Mouse (Mus musculus) limb, embryonic 14.5 days (tissue): Measurements from ENCODE around the gene Akr1b3. TPM values are rescaled to one million over a fixed set of nuclear protein-coding genes. Genes with fewer than 3 reads are reported as not detected.

Experiments
- ATAC-seq: fragments of 200-750 bp; cut with Nextera tagmentation; 2 replicates; pipeline ENCODE4 v1.8.0; 2017; ENCODE audit warnings: low read depth, moderate number of reproducible peaks, moderate TSS enrichment; ENCODE audit not compliant: low FRiP score
- DNase-seq: peaks from one replicate; pipeline ENCODE4 v3.0.0-alpha.2; 2015; ENCODE audit warnings: low spot score
- H3K27ac ChIP-seq: fragments of 300-500 bp; sonication (generic); replicated peaks from 2 replicates; pipeline ENCODE4 v1.5.1; 2014; ENCODE audit warnings: low read depth, mild to moderate bottlenecking, low read length, moderate library complexity, mixed read lengths
- H3K27me3 ChIP-seq: fragments of 300-500 bp; sonication (generic); 2 replicates; pipeline ENCODE4 v1.6.1; 2014; ENCODE audit warnings: low read length, mixed read lengths; ENCODE audit not compliant: control insufficient read depth, insufficient read depth
- H3K36me3 ChIP-seq: fragments of 300-500 bp; sonication (generic); 2 replicates; pipeline ENCODE4 v1.6.1; 2014; ENCODE audit warnings: mild to moderate bottlenecking, low read length, moderate library complexity, mixed read lengths; ENCODE audit not compliant: control insufficient read depth, insufficient read depth
- H3K4me1 ChIP-seq: fragments of 300-500 bp; sonication (generic); 2 replicates; pipeline ENCODE4 v1.6.1; 2014; ENCODE audit warnings: antibody characterized with exemption, low read length, mixed read lengths; ENCODE audit not compliant: control insufficient read depth, insufficient read depth
- H3K4me2 ChIP-seq: fragments of 300-500 bp; sonication (generic); replicated peaks from 2 replicates; pipeline ENCODE4 v1.6.1; 2014; ENCODE audit warnings: low read depth, mild to moderate bottlenecking, low read length, moderate library complexity; ENCODE audit not compliant: severe bottlenecking
- H3K4me3 ChIP-seq: fragments of 300-500 bp; sonication (generic); replicated peaks from 2 replicates; pipeline ENCODE4 v1.5.1; 2014; ENCODE audit warnings: low read length
- H3K9ac ChIP-seq: fragments of 300-500 bp; sonication (generic); 2 replicates; pipeline ENCODE4 v1.6.1; 2014; ENCODE audit warnings: mild to moderate bottlenecking, low read depth, low read length, moderate library complexity; ENCODE audit not compliant: severe bottlenecking
- H3K9me3 ChIP-seq: fragments of 300-500 bp; sonication (generic); 2 replicates; pipeline ENCODE4 v1.6.1; 2016; ENCODE audit warnings: low read length; ENCODE audit not compliant: control insufficient read depth
- POLR2A ChIP-seq: fragments of 200-500 bp; IDR thresholded peaks from 2 replicates; pipeline ENCODE4 v1.8.0; 2012; ENCODE audit warnings: inconsistent platforms, mild to moderate bottlenecking, moderate library complexity, borderline replicate concordance; ENCODE audit not compliant: insufficient read depth, insufficient read length; ENCODE audit errors: extremely low read depth
- WGBS: fragments of 180-500 bp; shearing (Covaris S2); extraction: QIAGEN DNeasy Blood & Tissue Kit; methylation state at CpG from one replicate; pipeline ENCODE4 v1.1.7; 2014; 5-methylcytosine and 5-hydroxymethylcytosine counted together
- polyA plus RNA-seq, 2 experiments: library from polyadenylated mRNA; depleted of rRNA in 1 of 2; stranded (reverse) in 1 of 2; unstranded in 1 of 2; fragments of >200 nt; fragmentation: Nextera tagmentation in 1 of 2; extraction: Ambion mirVana in 1 of 2; gene quantifications; 2 replicates each; pipeline versions ENCODE4 v1.2.1 to v1.2.3; 2012 to 2014

Akr1b3 gene
- polyA plus RNA-seq, 2 experiments = 133 to 174 TPM

DNA sequence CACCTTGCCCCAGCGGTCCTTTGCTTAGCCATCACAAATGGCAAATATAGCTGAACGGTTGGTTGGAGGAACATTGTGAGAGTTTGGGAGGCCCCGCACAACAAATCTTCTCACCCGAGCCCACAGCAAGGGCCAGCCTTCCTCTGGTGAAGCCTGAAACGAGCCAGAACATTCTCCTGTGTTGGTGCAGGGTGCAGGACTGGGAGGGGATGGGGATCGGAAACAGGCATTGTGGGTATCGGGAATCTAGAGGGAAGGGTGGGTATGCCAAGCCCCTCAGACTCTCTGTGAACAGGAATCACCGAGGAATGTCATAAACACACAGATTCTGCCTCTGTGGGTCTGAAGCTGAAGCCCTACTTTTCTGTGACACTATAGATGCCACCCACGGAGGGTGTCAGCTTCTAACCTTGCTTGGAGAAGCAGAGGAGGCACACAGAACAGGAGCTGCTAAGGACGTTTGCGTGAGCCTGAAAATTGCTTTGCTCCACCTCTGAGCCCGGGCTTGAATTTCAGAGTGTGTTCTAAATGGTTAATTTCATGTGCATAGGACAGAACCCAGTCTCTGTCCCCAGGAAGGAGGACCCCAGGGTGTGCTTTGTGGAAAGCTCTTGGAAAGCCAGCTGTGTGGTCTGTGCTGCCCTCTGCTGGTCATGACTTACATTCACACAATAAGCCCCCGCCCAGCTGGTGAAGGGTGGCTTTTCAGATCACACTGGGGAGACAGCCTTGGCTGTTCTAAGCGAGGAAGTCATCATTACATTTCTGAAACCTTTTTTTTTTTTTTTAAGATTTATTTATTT lies 29.0 kb upstream of the Akr1b3 start:
- no peak overlapping the region for H3K27ac ChIP-seq
- peak; percentile 71 for DNase-seq
- H3K4me1 ChIP-seq = peaks cover 4% of the 10 kb centered on the region
- H3K4me3 ChIP-seq = no peak overlapping the region
- H3K4me2 ChIP-seq = no peak overlapping the region
- no peaks in the 10 kb centered on the region for H3K36me3 ChIP-seq
- H3K9me3 ChIP-seq = no peaks in the 10 kb centered on the region
- no peak overlapping the region for H3K9ac ChIP-seq
- TF ChIP-seq POLR2A = no peak
- 46% methylated on average over 14 of the region's 14 CpGs for WGBS
- peak; percentile 70; the same call in 1 of the 2 replicates for ATAC-seq
- H3K27me3 ChIP-seq = no peaks in the 10 kb centered on the region

DNA sequence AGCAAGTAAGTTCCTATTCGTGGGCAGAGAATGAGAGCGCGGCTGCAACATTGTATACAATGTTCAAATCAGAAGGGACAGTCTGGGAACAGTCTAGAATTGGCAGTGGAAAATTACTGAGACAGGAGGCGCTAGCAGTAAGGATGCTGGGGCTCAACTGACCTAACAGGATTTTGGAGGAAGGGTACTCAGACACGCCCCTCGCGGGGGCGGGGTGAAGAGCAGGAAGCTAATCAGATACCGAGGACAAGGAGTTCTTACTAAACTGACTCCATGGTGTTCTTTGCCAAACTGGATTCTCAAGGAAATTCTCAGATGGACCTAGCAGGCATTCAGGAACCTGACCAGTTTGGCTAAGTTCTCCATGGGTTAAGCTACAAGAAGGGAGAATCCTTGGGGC lies 27.7 kb upstream of the Akr1b3 start:
- ATAC-seq (no peak), DNase-seq (no peak)
- H3K9ac ChIP-seq = no peak overlapping the region
- no peak overlapping the region for H3K27ac ChIP-seq
- no peaks in the 10 kb centered on the region for H3K9me3 ChIP-seq
- no peak overlapping the region for H3K4me2 ChIP-seq
- no peaks in the 10 kb centered on the region for H3K36me3 ChIP-seq
- WGBS = 22% methylated on average over 9 of the region's 9 CpGs
- peaks cover 4% of the 10 kb centered on the region for H3K4me1 ChIP-seq
- no peak for TF ChIP-seq POLR2A
- no peaks in the 10 kb centered on the region for H3K27me3 ChIP-seq
- H3K4me3 ChIP-seq = no peak overlapping the region

DNA sequence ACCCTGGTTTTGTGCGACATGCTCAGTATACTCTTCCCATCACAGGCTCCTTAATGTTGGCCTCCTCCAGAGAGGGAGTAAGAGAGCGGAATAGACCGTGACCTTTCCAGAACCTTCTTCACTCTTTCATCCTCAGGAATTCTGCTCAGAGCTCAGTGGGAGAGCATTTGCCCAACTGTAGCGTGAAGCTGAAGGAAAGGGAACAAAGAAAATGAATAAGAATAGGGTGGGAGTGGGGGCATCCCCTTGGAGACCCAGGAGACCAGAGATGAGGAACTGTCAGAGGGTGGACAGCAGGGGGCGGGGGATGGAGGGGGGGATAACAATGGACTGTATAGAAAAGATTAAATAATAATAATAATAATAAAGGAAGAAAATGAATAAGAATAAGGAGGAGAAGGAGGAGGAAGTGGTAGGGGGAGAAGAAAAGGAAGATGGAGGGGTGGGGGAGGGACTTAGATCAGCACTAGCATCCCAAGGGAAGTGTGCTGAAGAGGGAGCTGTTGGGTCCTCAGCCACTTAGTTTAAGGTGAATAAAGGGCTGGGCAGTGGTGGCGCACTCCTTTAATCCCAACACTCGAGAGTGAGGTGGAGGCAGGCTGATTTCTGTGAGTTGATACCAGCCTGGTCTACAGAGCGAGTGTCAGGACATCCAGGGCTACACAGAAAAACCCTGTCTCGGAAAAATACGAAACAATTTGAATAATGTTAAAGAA lies 27.0 kb upstream of the Akr1b3 start:
- H3K27me3 ChIP-seq = no peaks in the 10 kb centered on the region
- no peaks in the 10 kb centered on the region for H3K36me3 ChIP-seq
- no peak overlapping the region for H3K27ac ChIP-seq
- WGBS = 72% methylated on average over 10 of the region's 10 CpGs
- no peak overlapping the region for H3K9ac ChIP-seq
- no peak overlapping the region for H3K4me2 ChIP-seq
- no peak for TF ChIP-seq POLR2A
- H3K4me1 ChIP-seq = peaks cover 4% of the 10 kb centered on the region
- ATAC-seq (no peak), DNase-seq (no peak)
- H3K9me3 ChIP-seq = no peaks in the 10 kb centered on the region
- H3K4me3 ChIP-seq = no peak overlapping the region

DNA sequence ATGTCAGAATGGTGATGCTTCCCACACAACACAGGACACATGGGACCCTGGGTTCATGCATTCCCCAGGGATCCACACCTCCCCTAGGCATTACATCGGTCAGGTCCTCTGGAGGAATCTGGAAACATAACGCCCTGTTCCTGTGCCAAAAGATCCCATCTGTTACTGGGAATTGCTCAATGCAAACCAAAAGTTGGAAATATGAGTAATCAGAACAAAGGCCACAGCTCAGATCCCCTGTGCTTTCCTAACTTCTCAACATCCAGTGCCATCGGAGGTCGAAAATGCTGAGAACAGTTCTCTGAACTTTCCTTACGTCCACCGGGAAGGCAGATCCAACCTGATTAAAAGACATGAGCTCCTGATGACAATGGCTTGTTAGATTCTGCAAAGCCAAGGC lies 26.1 kb upstream of the Akr1b3 start:
- DNase-seq (no peak), ATAC-seq (no peak)
- no peak overlapping the region for H3K4me2 ChIP-seq
- H3K36me3 ChIP-seq = no peaks in the 10 kb centered on the region
- no peak overlapping the region for H3K4me3 ChIP-seq
- no peaks in the 10 kb centered on the region for H3K27me3 ChIP-seq
- WGBS = 79% methylated on average over 6 of the region's 6 CpGs
- no peak overlapping the region for H3K9ac ChIP-seq
- peaks cover 4% of the 10 kb centered on the region for H3K4me1 ChIP-seq
- H3K27ac ChIP-seq = no peak overlapping the region
- no peaks in the 10 kb centered on the region for H3K9me3 ChIP-seq
- no peak for TF ChIP-seq POLR2A

DNA sequence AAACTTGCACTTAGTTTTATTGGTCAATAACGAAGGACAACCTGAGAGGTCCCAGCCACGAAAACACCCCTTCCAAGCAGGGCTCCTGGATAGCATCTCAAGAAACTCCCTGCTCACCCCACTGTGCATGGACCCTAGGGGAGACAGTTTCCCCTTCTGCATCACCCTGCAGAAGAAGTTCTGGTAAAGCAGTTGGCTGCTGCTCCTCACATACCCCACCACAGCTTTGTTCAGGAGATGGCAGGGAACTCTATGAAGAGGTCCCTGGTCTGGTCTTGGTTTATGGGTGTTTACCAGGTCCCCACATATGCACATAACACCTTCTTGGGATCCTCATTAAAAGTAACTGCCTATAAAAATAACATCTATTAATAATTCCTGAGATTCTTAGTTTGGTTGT lies 25.2 kb upstream of the Akr1b3 start:
- Histone ChIP-seq H3K9me3 (no peaks in the 10 kb centered on the region), H3K4me3 (no peak overlapping the region), H3K36me3 (no peaks in the 10 kb centered on the region), H3K9ac (no peak overlapping the region), H3K27me3 (no peaks in the 10 kb centered on the region), H3K27ac (no peak overlapping the region), H3K4me2 (no peak overlapping the region), H3K4me1 (peaks cover 4% of the 10 kb centered on the region)
- DNase-seq (no peak), ATAC-seq (no peak)
- WGBS = 71% methylated on average over 2 of the region's 2 CpGs
- no peak for TF ChIP-seq POLR2A
